10 mouse cellular contexts compared by ENCODE assay signal in genomic region chr16:78644710-78645109, GRCm38 (mm10).
DNase-seq lines count a peak whose midpoint lies in the region; TF ChIP-seq lines count a peak whose summit lies in the region.
"Had no signal": no experiment of that assay in that cellular context is flagged by ENCODE, and none has a peak within 500 bp of the region (broad histone marks: within the 10 kb centered on the region; RNA-seq: fewer than 3 reads in every experiment).

No protein-coding gene starts in this region.

- DNase-seq in adrenal gland, postnatal 36 days: peak; percentile 20 to 23
- no peak for DNase-seq in adrenal gland, postnatal 25 days
- peak in 1 of 2 experiments; percentile 15 for DNase-seq in left cerebral cortex, adult 2 months (ENCODE audit: extremely low spot score in 1 of 2, low spot score in 2 of 2)
- no peak for DNase-seq in left cerebral cortex, postnatal 10 days (ENCODE audit: extremely low spot score in 1 of 2, low spot score in 2 of 2)
- peak; percentile 44 for DNase-seq in forelimb bud, embryonic 11.5 days (ENCODE audit: low read depth, low spot score)
- no peak for DNase-seq in cerebellum, adult 11 months
- no peak for DNase-seq in MN1 (ENCODE audit: low spot score)
- DNase-seq: heart, postnatal 36 days had no signal

- H3K27ac ChIP-seq in left cerebral cortex, adult 2 months: no peak overlapping the region
- H3K27ac ChIP-seq: lung, embryonic 15.5 days had no signal

- H3K9me3 ChIP-seq in E14TG2a.4 (ENCODE audit: low read length): no peaks in the 10 kb centered on the region
- H3K9me3 ChIP-seq: lung, embryonic 15.5 days had no signal

- intact Hi-C loops in left cerebral cortex, adult 2 months (cut with DNase I): loop anchor here (10.0 kb wide), 1 partner anchor 420 kb away; no protein-coding TSS in a partner anchor
- intact Hi-C loops in left cerebral cortex, postnatal 10 days (cut with DNase I): no loop called here

- H3K4me3 ChIP-seq in left cerebral cortex, adult 2 months: no peak overlapping the region
- no peak overlapping the region for H3K4me3 ChIP-seq in E14TG2a.4 (replicated peaks; ENCODE audit: low read length)
- H3K4me3 ChIP-seq: lung, embryonic 15.5 days had no signal

- no peaks in the 10 kb centered on the region for H3K36me3 ChIP-seq in E14TG2a.4 (ENCODE audit: insufficient read depth, low read length)
- H3K36me3 ChIP-seq: lung, embryonic 15.5 days had no signal

- no peaks in the 10 kb centered on the region for H3K27me3 ChIP-seq in E14TG2a.4 (ENCODE audit: insufficient read depth, low read length)
- H3K27me3 ChIP-seq: lung, embryonic 15.5 days had no signal

- no peaks in the 10 kb centered on the region for H3K4me1 ChIP-seq in E14TG2a.4 (replicated peaks; ENCODE audit: low read depth, low read length)
- H3K4me1 ChIP-seq: lung, embryonic 15.5 days had no signal

- TF ChIP-seq CTCF in left cerebral cortex, adult 2 months (IDR thresholded peaks at IDR 0.05): peak; percentile 60
- peak; percentile 50 for TF ChIP-seq CTCF in E14TG2a.4 (conservative IDR thresholded peaks at IDR 0.05; ENCODE audit: low read length)

Comparison
In these comparisons a context has a peak if more than half of its experiments do, and no peak if none do; other contexts are left out.
1. DNase-seq: peak in adrenal gland, postnatal 36 days (2 of 2) and forelimb bud, embryonic 11.5 days (single experiment); none in adrenal gland, postnatal 25 days (single experiment), left cerebral cortex, postnatal 10 days (0 of 2), cerebellum, adult 11 months (single experiment) and MN1 (single experiment).